Comparison of ENCODE assay signal across 15 mouse cellular contexts in the genomic region with DNA sequence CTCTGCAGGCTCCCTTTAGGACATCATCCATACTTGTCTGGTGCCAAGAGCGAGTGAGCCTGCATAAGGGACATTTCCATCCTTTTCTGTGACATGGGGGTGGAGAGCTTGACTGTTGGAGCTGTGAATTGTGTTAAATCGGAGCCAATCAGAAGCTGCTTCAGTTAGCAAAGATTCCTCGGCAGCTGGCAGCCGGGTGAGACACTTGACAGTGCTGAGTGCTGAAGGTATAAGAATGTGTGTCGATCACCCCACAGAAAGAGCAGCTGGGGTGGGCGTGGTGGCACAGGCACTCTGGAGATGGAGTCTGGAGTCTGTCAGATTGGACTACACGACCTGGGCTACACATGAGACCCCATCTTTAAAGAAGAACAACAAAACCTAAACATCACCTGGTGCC. TPM values are rescaled to one million over a fixed set of nuclear protein-coding genes. Genes with fewer than 3 reads are reported as not detected.
DNase-seq lines count a peak whose midpoint lies in the region; ATAC-seq lines count a peak whose summit lies in the region.
"Had no signal": no experiment of that assay in that cellular context is flagged by ENCODE, and none has a peak within 500 bp of the region (broad histone marks: within the 10 kb centered on the region; RNA-seq: fewer than 3 reads in every experiment).

No protein-coding gene starts in this region.

- no peak overlapping the region for H3K4me3 ChIP-seq in hindbrain, embryonic 11.5 days (ENCODE audit: low read depth, low read length)
- no peak overlapping the region for H3K4me3 ChIP-seq in hindbrain, embryonic 14.5 days (replicated peaks; ENCODE audit: low read length)
- H3K4me3 ChIP-seq in forebrain, embryonic 12.5 days (replicated peaks), result no peak overlapping the region
- H3K4me3 ChIP-seq in hindbrain, embryonic 13.5 days, result no peak overlapping the region

- H3K9me3 ChIP-seq in hindbrain, embryonic 11.5 days (ENCODE audit: control insufficient read depth, low read length), result no peaks in the 10 kb centered on the region
- no peaks in the 10 kb centered on the region for H3K9me3 ChIP-seq in hindbrain, embryonic 14.5 days (ENCODE audit: control insufficient read depth, low read length)
- H3K9me3 ChIP-seq in forebrain, embryonic 12.5 days, result no peaks in the 10 kb centered on the region
- no peaks in the 10 kb centered on the region for H3K9me3 ChIP-seq in hindbrain, embryonic 13.5 days

- DNase-seq in frontal cortex, adult 2 months (ENCODE audit: extremely low spot score in 1 of 2, low spot score in 1 of 2), result no peak
- no peak for DNase-seq in hindbrain, embryonic 11.5 days (ENCODE audit: low spot score)
- DNase-seq in hindbrain, embryonic 14.5 days (ENCODE audit: low spot score), result no peak
- DNase-seq in urinary bladder, postnatal 4 days (ENCODE audit: low spot score in 2 of 2), result no peak
- DNase-seq in layer of hippocampus, adult 9-11 months, result no peak
- DNase-seq: gastrocnemius, postnatal 10 days; kidney, adult 8-10 months; kidney, postnatal 36 days; liver; lung, embryonic 14.5 days; retina, postnatal 1 day had no signal

- no peak overlapping the region for H3K9ac ChIP-seq in hindbrain, embryonic 11.5 days (ENCODE audit: low read depth, low read length)
- no peak overlapping the region for H3K9ac ChIP-seq in hindbrain, embryonic 14.5 days
- 0 out of 2 replicates have a peak overlapping the region, but pooled peaks have one; percentile 22 for H3K9ac ChIP-seq in forebrain, embryonic 12.5 days
- H3K9ac ChIP-seq in hindbrain, embryonic 13.5 days, result no peak overlapping the region
- H3K9ac ChIP-seq: lung, embryonic 14.5 days had no signal

- H3K27ac ChIP-seq in hindbrain, embryonic 11.5 days (ENCODE audit: low read depth, low read length), result peak overlapping the region; percentile 4; the same call in 1 of the 2 replicates
- no peak overlapping the region for H3K27ac ChIP-seq in hindbrain, embryonic 14.5 days
- peak overlapping the region; percentile 98 for H3K27ac ChIP-seq in forebrain, embryonic 12.5 days
- peak overlapping the region; percentile 49; the same call in 1 of the 2 replicates for H3K27ac ChIP-seq in hindbrain, embryonic 13.5 days

- peak; percentile 73 for ATAC-seq in frontal cortex, adult (ENCODE audit: low TSS enrichment)
- no peak for ATAC-seq in hindbrain, embryonic 11.5 days (ENCODE audit: low FRiP score)
- no peak for ATAC-seq in hindbrain, embryonic 14.5 days (ENCODE audit: low FRiP score)
- ATAC-seq in forebrain, embryonic 12.5 days (ENCODE audit: low FRiP score), result no peak
- ATAC-seq in hindbrain, embryonic 13.5 days (ENCODE audit: low FRiP score), result no peak
- ATAC-seq: Patski had no signal

- H3K27me3 ChIP-seq in hindbrain, embryonic 11.5 days (ENCODE audit: control insufficient read depth, insufficient read depth, low read length), result no peaks in the 10 kb centered on the region
- no peaks in the 10 kb centered on the region for H3K27me3 ChIP-seq in hindbrain, embryonic 14.5 days (ENCODE audit: control insufficient read depth, insufficient read depth, low read length)
- no peaks in the 10 kb centered on the region for H3K27me3 ChIP-seq in forebrain, embryonic 12.5 days
- no peaks in the 10 kb centered on the region for H3K27me3 ChIP-seq in hindbrain, embryonic 13.5 days
- H3K27me3 ChIP-seq: Patski had no signal

- H3K4me2 ChIP-seq in hindbrain, embryonic 11.5 days (replicated peaks; ENCODE audit: low read depth, low read length), result no peak overlapping the region
- H3K4me2 ChIP-seq in hindbrain, embryonic 14.5 days (replicated peaks), result no peak overlapping the region
- no peak overlapping the region for H3K4me2 ChIP-seq in forebrain, embryonic 12.5 days
- H3K4me2 ChIP-seq in hindbrain, embryonic 13.5 days, result no peak overlapping the region
- H3K4me2 ChIP-seq: lung, embryonic 14.5 days had no signal

- H3K36me3 ChIP-seq in hindbrain, embryonic 11.5 days (ENCODE audit: control insufficient read depth, insufficient read depth, low read length), result no peaks in the 10 kb centered on the region
- no peaks in the 10 kb centered on the region for H3K36me3 ChIP-seq in hindbrain, embryonic 14.5 days (replicated peaks; ENCODE audit: control insufficient read depth, insufficient read depth)
- H3K36me3 ChIP-seq in forebrain, embryonic 12.5 days (replicated peaks), result no peaks in the 10 kb centered on the region
- no peaks in the 10 kb centered on the region for H3K36me3 ChIP-seq in hindbrain, embryonic 13.5 days

- WGBS in hindbrain, embryonic 11.5 days, result 61% methylated on average over 7 of the region's 7 CpGs
- WGBS in hindbrain, embryonic 14.5 days, result 50% methylated on average over 7 of the region's 7 CpGs
- WGBS in forebrain, embryonic 12.5 days, result 55% methylated on average over 7 of the region's 7 CpGs
- WGBS in hindbrain, embryonic 13.5 days, result 54% methylated on average over 7 of the region's 7 CpGs

- peaks cover 16% of the 10 kb centered on the region for H3K4me1 ChIP-seq in hindbrain, embryonic 11.5 days (replicated peaks; ENCODE audit: control insufficient read depth, insufficient read depth, low read length)
- H3K4me1 ChIP-seq in hindbrain, embryonic 14.5 days (replicated peaks; ENCODE audit: control insufficient read depth, insufficient read depth, low read length), result peaks cover 44% of the 10 kb centered on the region
- H3K4me1 ChIP-seq in forebrain, embryonic 12.5 days, result peaks cover 72% of the 10 kb centered on the region
- H3K4me1 ChIP-seq in hindbrain, embryonic 13.5 days (replicated peaks), result peaks cover 62% of the 10 kb centered on the region

RNA-seq across cellular contexts. Expression of gene Trak1, which starts 13.2 kb away (rescaled TPM):
- polyA plus RNA-seq in frontal cortex, adult 2 months (2012; rRNA removed), result 136 and 139 TPM in 2 replicates
- polyA plus RNA-seq in hindbrain, embryonic 11.5 days (2014; fragmentation: Nextera tagmentation; extraction: Ambion mirVana), result 19.8 and 21.2 TPM in 2 replicates
- 63.0 and 65.9 TPM in 2 replicates for polyA plus RNA-seq in hindbrain, embryonic 14.5 days (2014; fragmentation: Nextera tagmentation; extraction: Ambion mirVana)
- polyA plus RNA-seq in forebrain, embryonic 12.5 days (2016; fragmentation: Nextera tagmentation; extraction: Ambion mirVana), result 41.2 and 45.3 TPM in 2 replicates
- 43.0 and 46.2 TPM in 2 replicates for polyA plus RNA-seq in hindbrain, embryonic 13.5 days (2015; fragmentation: Nextera tagmentation; extraction: Ambion mirVana)

RNA-seq across cellular contexts. Expression of gene Ulk4, which starts 33.5 kb away (rescaled TPM):
- polyA plus RNA-seq in frontal cortex, adult 2 months (2012; rRNA removed), result 5.9 and 6.2 TPM in 2 replicates
- 161 and 185 TPM in 2 replicates for polyA plus RNA-seq in hindbrain, embryonic 11.5 days (2014; fragmentation: Nextera tagmentation; extraction: Ambion mirVana)
- polyA plus RNA-seq in hindbrain, embryonic 14.5 days (2014; fragmentation: Nextera tagmentation; extraction: Ambion mirVana), result 50.0 and 65.6 TPM in 2 replicates
- 179 and 182 TPM in 2 replicates for polyA plus RNA-seq in forebrain, embryonic 12.5 days (2016; fragmentation: Nextera tagmentation; extraction: Ambion mirVana)
- polyA plus RNA-seq in hindbrain, embryonic 13.5 days (2015; fragmentation: Nextera tagmentation; extraction: Ambion mirVana), result 106 and 109 TPM in 2 replicates
